Mouse (Mus musculus) layer of hippocampus, adult 11-12 months (tissue): ENCODE data around the gene Zfp108.

ENCODE experiments used
- DNase-seq: peaks from one replicate; pipeline ENCODE4 v3.0.0; 2022; ENCODE audit warnings: low spot score

The Zfp108 gene

GRCm38 (mm10) chr7:24286090-24286489, 31.5 kb downstream of the Zfp108 start:
- no peak for DNase-seq

- DNase-seq = no peak
These were observed 32.3 kb downstream of the Zfp108 start for GRCm38 (mm10) chr7:24286916-24287315.

- no peak for DNase-seq
These were observed 33.1 kb downstream of the Zfp108 start for GRCm38 (mm10) chr7:24287670-24288069.

GRCm38 (mm10) chr7:24288512-24288911, 33.9 kb downstream of the Zfp108 start:
- DNase-seq = no peak

GRCm38 (mm10) chr7:24290106-24290693, 35.6 kb downstream of the Zfp108 start:
- DNase-seq = no peak

- DNase-seq = no peak
These were observed 36.9 kb downstream of the Zfp108 start for GRCm38 (mm10) chr7:24291387-24292090.

GRCm38 (mm10) chr7:24293061-24293851, 38.7 kb downstream of the Zfp108 start:
- DNase-seq = no peak

GRCm38 (mm10) chr7:24294763-24295162, 40.2 kb downstream of the Zfp108 start:
- DNase-seq = no peak

GRCm38 (mm10) chr7:24295376-24295775, 40.8 kb downstream of the Zfp108 start:
- DNase-seq = no peak

GRCm38 (mm10) chr7:24296386-24296785, 41.8 kb downstream of the Zfp108 start:
- no peak for DNase-seq

- no peak for DNase-seq
These were observed 42.9 kb downstream of the Zfp108 start for GRCm38 (mm10) chr7:24297361-24298095.

GRCm38 (mm10) chr7:24298635-24298972, 44.0 kb downstream of the Zfp108 start:
- no peak for DNase-seq

GRCm38 (mm10) chr7:24298973-24299708, 44.5 kb downstream of the Zfp108 start:
- DNase-seq = peak; percentile 86

- DNase-seq = no peak
These were observed 45.4 kb downstream of the Zfp108 start for GRCm38 (mm10) chr7:24299823-24300481.

GRCm38 (mm10) chr7:24300771-24301282, 46.2 kb downstream of the Zfp108 start, which contains the start of gene Zfp61:
Gene Zfp61 (minus strand): TSS chr7:24301232.
- no peak for DNase-seq
